Mouse (Mus musculus) urinary bladder, postnatal 25 days (tissue): ENCODE results near the gene Rps16.
"Not testable (repeated sequence)": the region's sequence is repeated elsewhere in the genome, so short reads cannot be mapped to it uniquely, and the experiment has no call there.

Experiments used
- DNase-seq: peaks from one replicate; pipeline ENCODE4 v3.0.0; 2022; ENCODE audit warnings: low spot score

The Rps16 gene

GRCm38 (mm10) chr7:28387384-28387783 lies 36.9 kb downstream of the Rps16 start:
- DNase-seq: not testable (repeated sequence)

- no peak for DNase-seq
These were observed 39.9 kb downstream of the Rps16 start for GRCm38 (mm10) chr7:28390331-28390730.

- DNase-seq: peak; percentile 83
These were observed 42.2 kb downstream of the Rps16 start, which contains the start of the genes Med29 and Paf1 for GRCm38 (mm10) chr7:28392429-28393271. Gene Med29, minus strand, starts transcription at chr7:28392708. Gene Paf1, plus strand, starts transcription at chr7:28392951.

- DNase-seq: no peak
These were observed 43.0 kb downstream of the Rps16 start for GRCm38 (mm10) chr7:28393272-28393951.

GRCm38 (mm10) chr7:28395425-28395824 lies 45.0 kb downstream of the Rps16 start:
- no peak for DNase-seq

- DNase-seq: no peak
These were observed 47.5 kb downstream of the Rps16 start for GRCm38 (mm10) chr7:28398000-28398399.

- DNase-seq: no peak
These were observed 48.4 kb downstream of the Rps16 start for GRCm38 (mm10) chr7:28398696-28399340.

GRCm38 (mm10) chr7:28401030-28401429 lies 50.6 kb downstream of the Rps16 start:
- no peak for DNase-seq

GRCm38 (mm10) chr7:28401942-28402341 lies 51.5 kb downstream of the Rps16 start:
- DNase-seq: no peak
